Mouse (Mus musculus) lung, adult 2 months (tissue): ENCODE data around the gene Rag1. TPM values are rescaled to one million over a fixed set of nuclear protein-coding genes. Genes with fewer than 3 reads are reported as not detected.

Experiments used
- DNase-seq: peaks from one replicate; pipeline ENCODE4 v3.0.0; 2022
- H3K4me1 ChIP-seq: fragments of 200-500 bp; 2 replicates; pipeline ENCODE4 v1.6.1; 2011; ENCODE audit warnings: low read length; ENCODE audit not compliant: control insufficient read depth, insufficient read depth
- H3K4me3 ChIP-seq: fragments of 200-500 bp; replicated peaks from 2 replicates; pipeline ENCODE3; 2011; ENCODE audit warnings: low read depth, mild to moderate bottlenecking, control low read depth, low read length; ENCODE audit errors: extremely low read depth
- CTCF ChIP-seq: fragments of 200-500 bp; IDR thresholded peaks from 2 replicates; pipeline ENCODE4 v1.5.1; 2011; ENCODE audit warnings: mild to moderate bottlenecking, low read length, control low read depth; ENCODE audit not compliant: insufficient read depth
- POLR2A ChIP-seq: fragments of 200-500 bp; IDR thresholded peaks from 2 replicates; pipeline ENCODE4 v1.6.1; 2011; ENCODE audit warnings: low read depth, mild to moderate bottlenecking, control low read depth, low read length, borderline replicate concordance; ENCODE audit errors: extremely low read depth
- WGBS: fragments of 180-500 bp; shearing (Covaris S2); methylation state at CpG from one replicate; pipeline ENCODE4 v1.1.7; 2018; 5-methylcytosine and 5-hydroxymethylcytosine counted together
- polyA plus RNA-seq: library from polyadenylated mRNA; depleted of rRNA; stranded (reverse); fragments of >200 nt; gene quantifications from 2 replicates; pipeline ENCODE4 v1.2.3, GENCODE M21; 2012; rRNA removed

The Rag1 gene
- polyA plus RNA-seq, 1 experiment, result 0.02 TPM

- TF ChIP-seq CTCF, result no peak
- no peak for TF ChIP-seq POLR2A
- DNase-seq, result no peak
- H3K4me1 ChIP-seq, result no peaks in the 10 kb centered on the region
- WGBS, result 58% methylated on average over 10 of the region's 10 CpGs
- H3K4me3 ChIP-seq, result no peak overlapping the region
Measured at GRCm38 (mm10) chr2:101592023-101592841, 57.1 kb downstream of the Rag1 start.

DNA sequence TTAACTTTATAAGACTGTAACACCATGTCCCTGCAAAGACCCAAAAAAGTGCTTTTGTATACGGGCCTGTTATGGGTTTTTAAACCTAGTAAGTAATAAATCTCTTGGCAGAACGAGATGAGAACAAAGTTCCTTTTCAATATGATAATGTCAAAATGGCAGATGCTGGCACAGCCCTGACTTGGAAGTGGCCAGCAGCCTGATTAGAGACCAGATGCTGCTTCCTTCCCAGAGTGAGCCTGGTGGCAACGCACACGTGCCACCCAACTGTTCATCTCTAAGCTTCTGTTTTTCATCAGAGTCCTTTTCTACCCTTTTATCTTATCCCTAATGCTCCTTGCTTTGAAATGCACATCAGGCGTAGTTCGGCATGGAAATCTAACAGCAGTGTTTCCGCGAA, 57.9 kb downstream of the Rag1 start:
- no peak overlapping the region for H3K4me3 ChIP-seq
- no peak for DNase-seq
- 85% methylated on average over 8 of the region's 8 CpGs for WGBS
- TF ChIP-seq CTCF (no peak), POLR2A (no peak)
- no peaks in the 10 kb centered on the region for H3K4me1 ChIP-seq

Other genes starting within 250 kb of the Rag1 start
- not detected in 2 replicates for gene Rag2, start 24.8 kb downstream of the Rag1 start, polyA plus RNA-seq
- gene B230118H07Rik, start within 50 bp of the Rag1 start, polyA plus RNA-seq, result 1.5 and 3.3 TPM in 2 replicates
- gene Traf6, start 28.9 kb upstream of the Rag1 start, polyA plus RNA-seq, result 9.7 and 12.5 TPM in 2 replicates
- 28.5 and 32.3 TPM in 2 replicates for gene Prr5l, start 233.5 kb upstream of the Rag1 start, polyA plus RNA-seq
- gene Commd9, start 236.7 kb upstream of the Rag1 start, polyA plus RNA-seq, result 35.4 and 35.6 TPM in 2 replicates